Mouse (Mus musculus): ENCODE measurements around the gene Trib3.

- no peak for TF ChIP-seq POLR2A (IDR thresholded peaks at IDR 0.05; ENCODE audit: borderline replicate concordance, insufficient read depth, low read length)
- no peak for TF ChIP-seq CTCF (IDR thresholded peaks at IDR 0.05; ENCODE audit: borderline replicate concordance, insufficient read depth, low read depth, low read length)
These were observed 28.8 kb upstream of the Trib3 start for GRCm38 (mm10) chr2:152372661-152373060.
